Mouse (Mus musculus): ENCODE measurements around the gene Hes7.

Gene Hes7

DNA sequence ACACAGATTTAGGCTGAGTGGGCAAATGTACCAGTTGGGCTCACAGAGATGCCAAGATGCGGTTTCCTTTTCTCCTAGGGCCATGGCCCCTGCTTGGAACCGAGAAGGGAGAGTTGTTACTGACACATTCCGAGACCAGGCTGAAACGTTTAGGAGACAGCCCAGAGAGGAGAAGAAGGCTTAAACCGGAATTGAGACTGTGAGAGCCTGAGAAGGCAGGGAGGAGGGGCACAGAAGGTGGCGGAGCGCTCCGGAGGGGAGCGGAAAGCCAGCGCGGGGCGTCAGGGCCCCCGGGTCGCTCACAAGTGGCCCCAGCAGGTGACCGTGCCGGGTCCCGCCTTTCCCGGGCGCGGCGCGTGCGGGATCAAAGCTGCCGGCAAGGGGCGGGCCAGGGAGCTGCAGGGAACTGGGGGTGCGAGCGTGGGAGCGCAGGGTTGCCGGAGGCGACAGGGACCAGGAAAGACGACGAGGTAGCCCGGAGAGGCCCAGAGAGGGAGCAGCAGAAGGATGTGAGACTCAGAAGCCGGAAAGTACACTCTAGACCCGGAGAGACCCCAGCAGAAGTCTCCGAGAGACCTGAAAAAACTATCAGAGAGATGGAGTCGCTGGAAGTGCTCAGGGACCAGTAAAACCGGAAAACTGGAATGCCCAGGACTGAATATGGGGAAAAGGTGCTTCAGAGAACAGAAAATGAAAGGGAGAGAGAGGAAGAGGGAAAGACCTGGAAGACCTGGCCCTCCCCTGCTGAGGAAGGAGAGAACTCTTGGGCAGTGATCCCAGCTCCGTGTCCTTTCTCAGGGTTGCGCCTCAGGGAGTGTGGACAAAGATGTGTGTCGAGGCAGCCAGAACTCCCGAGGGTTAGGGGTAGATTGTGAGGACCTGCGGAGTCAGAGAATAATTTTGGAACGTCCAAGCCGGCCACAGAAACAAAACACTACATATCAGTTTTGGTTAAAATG, 2.2 kb upstream of the Hes7 start:
- peak; percentile 61 to 86 for DNase-seq (ENCODE audit: low spot score in 2 of 2)

DNA sequence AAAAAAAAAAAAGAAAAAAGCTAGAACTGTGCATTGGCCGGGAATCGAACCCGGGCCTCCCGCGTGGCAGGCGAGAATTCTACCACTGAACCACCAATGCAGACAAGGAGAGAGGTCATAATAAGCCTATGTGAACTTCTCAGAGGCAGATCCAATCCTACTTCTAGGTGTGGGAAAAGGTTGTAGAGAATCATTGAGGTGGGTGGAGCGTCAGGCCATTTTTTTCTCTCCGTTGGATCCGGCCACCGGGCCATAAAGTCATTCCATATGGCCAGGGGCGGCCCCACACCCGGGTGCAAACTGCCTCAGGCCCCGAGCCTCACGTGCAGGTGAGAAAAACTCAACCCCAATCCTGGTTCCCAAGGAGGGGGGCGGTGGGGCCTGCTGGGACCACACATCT, 1.4 kb upstream of the Hes7 start:
- DNase-seq (ENCODE audit: low spot score in 2 of 2): peak; percentile 88 to 95

DNA sequence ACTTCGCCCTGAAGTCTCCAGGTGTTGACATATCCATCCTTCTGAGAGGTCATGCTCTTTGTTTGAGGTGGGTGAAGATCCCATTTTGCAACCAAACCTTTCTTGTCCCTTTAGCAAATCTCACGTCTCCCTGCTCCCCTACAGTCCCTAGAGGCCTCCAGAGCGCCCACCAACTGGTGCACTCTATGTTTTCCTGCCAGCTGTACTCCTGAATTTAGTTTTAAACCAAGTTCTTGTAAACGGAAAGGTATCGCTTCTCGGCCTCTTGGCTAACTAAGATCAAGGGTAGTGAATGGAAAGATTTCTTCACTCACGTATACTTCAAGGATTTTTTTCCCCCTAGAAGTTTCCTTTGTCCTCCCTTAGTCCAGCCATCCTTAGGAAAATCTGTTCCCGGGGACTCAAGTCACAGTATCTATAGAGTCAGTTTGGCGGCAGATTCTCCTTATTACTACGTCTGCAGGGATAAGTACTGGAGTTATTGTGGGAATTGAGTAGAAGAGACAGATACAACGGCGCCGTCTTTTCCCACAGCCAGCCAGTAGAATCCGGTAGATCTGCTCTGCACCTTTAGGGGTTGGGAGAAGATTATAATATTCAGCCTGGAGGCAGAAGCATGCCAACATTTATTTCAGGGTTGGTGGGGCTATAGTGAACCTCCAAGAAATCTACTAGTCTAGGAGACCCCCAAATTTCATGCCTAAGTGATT, 603 bp upstream of the Hes7 start:
- no peak for DNase-seq (ENCODE audit: low spot score in 2 of 2)

- DNase-seq (ENCODE audit: low spot score in 2 of 2): peak in 1 of 2 experiments; percentile 70
Measured at GRCm38 (mm10) chr11:69121001-69121740, 967 bp downstream of the Hes7 start.

- DNase-seq (ENCODE audit: low spot score in 2 of 2): no peak
Measured at GRCm38 (mm10) chr11:69121741-69122335, 1.6 kb downstream of the Hes7 start.

GRCm38 (mm10) chr11:69122336-69122951, 2.2 kb downstream of the Hes7 start, which contains the start of gene 9130213A22Rik:
TSS of gene 9130213A22Rik (minus strand) at chr11:69122589.
- peak; percentile 79 to 89 for DNase-seq (ENCODE audit: low spot score in 2 of 2)

GRCm38 (mm10) chr11:69123056-69123692, 3.0 kb downstream of the Hes7 start:
- peak; percentile 88 to 93 for DNase-seq (ENCODE audit: low spot score in 2 of 2)

GRCm38 (mm10) chr11:69123693-69124497, 3.7 kb downstream of the Hes7 start:
- peak; percentile 84 to 92 for DNase-seq (ENCODE audit: low spot score in 2 of 2)

DNA sequence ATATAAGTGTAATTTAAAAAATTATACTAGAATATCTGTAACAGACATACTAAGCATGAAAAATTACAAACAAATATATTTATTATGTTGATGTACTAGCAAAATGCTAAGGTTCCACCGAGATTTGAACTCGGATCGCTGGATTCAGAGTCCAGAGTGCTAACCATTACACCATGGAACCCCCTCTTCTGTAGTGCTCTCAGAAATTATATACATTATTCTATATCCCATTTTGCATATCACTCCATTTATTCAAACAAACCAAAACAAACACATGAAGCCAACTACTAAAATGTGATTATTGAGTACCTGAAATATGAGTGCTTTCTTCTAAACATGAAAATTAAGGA, 4.3 kb downstream of the Hes7 start:
- DNase-seq (ENCODE audit: low spot score in 2 of 2): peak; percentile 71 to 83

- peak; percentile 76 to 84 for DNase-seq (ENCODE audit: low spot score in 2 of 2)
Measured at GRCm38 (mm10) chr11:69125041-69125851, 5.0 kb downstream of the Hes7 start.

DNA sequence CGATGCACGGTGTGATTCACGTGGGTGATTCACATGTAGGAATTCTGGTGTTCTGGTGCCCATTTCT, 5.5 kb downstream of the Hes7 start, which contains the start of gene Aloxe3:
Gene Aloxe3 (plus strand): TSS at position 45 of the 67 bp plus-strand sequence.
- DNase-seq (ENCODE audit: low spot score in 2 of 2): no peak

- DNase-seq (ENCODE audit: low spot score in 2 of 2): no peak
Measured at GRCm38 (mm10) chr11:69125919-69126705, 5.9 kb downstream of the Hes7 start.

DNA sequence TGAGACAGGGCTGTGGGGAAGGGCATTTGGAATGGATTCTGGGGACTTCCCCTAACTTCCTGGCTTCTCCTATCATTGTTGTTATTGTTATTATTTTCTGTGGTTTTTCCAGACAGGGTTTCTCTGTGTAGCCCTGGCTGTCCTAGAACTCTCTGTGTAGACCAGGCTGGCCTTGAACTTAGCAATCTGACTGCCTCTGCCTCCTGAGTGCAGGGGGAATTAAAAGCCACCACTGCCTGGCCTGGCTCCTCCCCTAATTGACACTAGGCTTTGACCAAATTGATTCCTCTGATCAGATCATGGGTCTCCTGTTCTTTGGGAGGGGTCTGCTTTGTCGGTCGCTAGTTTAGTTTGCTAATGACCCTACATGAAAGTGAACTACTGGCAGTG, 6.5 kb downstream of the Hes7 start:
- DNase-seq (ENCODE audit: low spot score in 2 of 2): no peak

- DNase-seq (ENCODE audit: low spot score in 2 of 2): no peak
Measured at GRCm38 (mm10) chr11:69128426-69129122, 8.4 kb downstream of the Hes7 start.

DNA sequence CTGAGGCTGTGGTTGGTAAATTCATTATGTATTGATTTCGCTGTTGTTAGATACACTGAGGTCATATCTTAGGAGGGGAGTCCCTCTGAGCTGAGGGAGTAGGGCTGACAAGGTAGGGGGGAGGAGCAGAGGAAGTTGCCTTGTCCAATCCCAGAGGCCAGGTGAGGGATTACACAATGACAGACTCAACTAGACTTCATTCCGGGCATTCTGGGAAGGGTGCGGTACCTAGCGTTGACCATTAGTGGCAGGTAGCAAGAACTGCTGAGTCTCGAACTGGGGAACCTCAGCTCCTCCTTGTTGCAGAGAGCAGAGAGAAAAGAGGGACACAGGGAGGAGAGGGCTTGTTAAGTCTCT, 13.3 kb downstream of the Hes7 start:
- DNase-seq (ENCODE audit: low spot score in 2 of 2): no peak

GRCm38 (mm10) chr11:69133923-69134621, 13.9 kb downstream of the Hes7 start:
- peak in 1 of 2 experiments; percentile 43 for DNase-seq (ENCODE audit: low spot score in 2 of 2)

- no peak for DNase-seq (ENCODE audit: low spot score in 2 of 2)
Measured at GRCm38 (mm10) chr11:69134622-69134968, 14.4 kb downstream of the Hes7 start.

DNA sequence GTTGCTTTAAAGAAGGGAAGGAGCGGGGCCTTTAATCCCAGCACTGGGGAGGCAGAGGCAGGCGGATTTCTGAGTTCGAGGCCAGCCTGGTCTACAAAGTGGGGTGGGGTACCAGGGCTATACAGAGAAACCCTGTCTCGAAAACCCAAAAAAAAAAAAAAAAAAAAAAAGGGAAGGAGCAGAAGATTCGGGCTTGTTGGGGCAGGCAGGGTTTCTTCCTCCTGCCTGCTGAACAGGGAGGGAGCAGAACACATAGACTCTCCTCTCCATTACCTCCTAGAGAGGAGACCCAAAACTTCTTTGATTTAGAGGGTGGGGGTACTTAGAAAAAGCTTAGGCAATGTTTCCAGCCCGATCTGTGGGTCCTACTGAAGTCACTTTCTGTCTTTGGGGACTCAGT, 15.2 kb downstream of the Hes7 start:
- DNase-seq (ENCODE audit: low spot score in 2 of 2): no peak

Data from spleen, postnatal 4 days (tissue).